Mouse (Mus musculus): ENCODE data around the gene Igdcc4. TPM values are rescaled to one million over a fixed set of nuclear protein-coding genes. Genes with fewer than 3 reads are reported as not detected.
A peak's percentile ranks its signal among the peaks of the same experiment; 100 is the strongest.

The Igdcc4 gene
- total and polyA plus RNA-seq, 3 experiments, result 7.3 to 12.4 (median 10.2) TPM

DNA sequence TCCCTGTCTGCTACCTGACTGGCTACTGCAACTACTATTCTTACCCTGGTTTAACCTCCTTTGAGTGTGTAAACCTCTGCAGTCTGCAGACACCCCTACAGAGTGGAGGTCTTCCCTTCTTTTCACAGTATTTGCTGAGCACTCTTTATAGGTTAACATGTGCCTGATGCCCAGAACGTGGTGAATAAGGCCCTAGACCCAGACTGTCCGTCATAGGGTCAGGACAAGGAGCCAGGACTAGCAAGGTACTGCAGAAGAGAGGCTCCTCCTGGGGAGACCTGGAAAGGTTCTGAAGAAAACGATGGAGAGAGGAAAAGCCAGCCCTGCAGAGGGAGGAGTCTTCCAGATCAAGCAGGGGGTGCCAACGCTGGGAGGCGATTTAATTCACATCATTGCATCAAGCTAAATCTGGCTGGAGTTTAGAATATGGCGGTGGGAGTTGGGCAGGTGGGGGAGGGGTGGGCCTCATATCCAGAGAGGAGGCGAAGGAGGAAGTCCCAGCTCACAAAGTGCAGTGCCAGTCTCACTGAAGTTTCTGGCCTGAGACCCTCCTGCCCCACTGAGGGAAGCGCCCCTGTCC lies 2.0 kb downstream of the Igdcc4 start:
- no peaks in the 10 kb centered on the region for H3K79me2 ChIP-seq (replicated peaks; ENCODE audit: control insufficient read depth, insufficient read depth, low read length)
- intact Hi-C loops (cut with DNase I), result no loop called here
- WGBS, result 57% methylated on average over 8 of the region's 8 CpGs
- no peaks in the 10 kb centered on the region for H3K36me3 ChIP-seq (ENCODE audit: control insufficient read depth, insufficient read depth, low read length)
- H3K4me1 ChIP-seq (ENCODE audit: control insufficient read depth, insufficient read depth, low read length), result no peaks in the 10 kb centered on the region
- H3K27ac ChIP-seq, result no peak overlapping the region
- DNase-seq, result no peak
- H3K27me3 ChIP-seq (ENCODE audit: control insufficient read depth, insufficient read depth, low read length), result no peaks in the 10 kb centered on the region; the same call in 1 of the 2 replicates
- H3K9ac ChIP-seq (ENCODE audit: low read depth, low read length), result no peak overlapping the region
- TF ChIP-seq POLR2A (IDR thresholded peaks at IDR 0.05; ENCODE audit: insufficient read depth, low read depth, low read length) (no peak), EP300 (IDR thresholded peaks at IDR 0.05; ENCODE audit: insufficient read depth, low read depth, low read length) (no peak), CTCF (IDR thresholded peaks at IDR 0.05) (no peak)
- no peak overlapping the region for H3K4me3 ChIP-seq

DNA sequence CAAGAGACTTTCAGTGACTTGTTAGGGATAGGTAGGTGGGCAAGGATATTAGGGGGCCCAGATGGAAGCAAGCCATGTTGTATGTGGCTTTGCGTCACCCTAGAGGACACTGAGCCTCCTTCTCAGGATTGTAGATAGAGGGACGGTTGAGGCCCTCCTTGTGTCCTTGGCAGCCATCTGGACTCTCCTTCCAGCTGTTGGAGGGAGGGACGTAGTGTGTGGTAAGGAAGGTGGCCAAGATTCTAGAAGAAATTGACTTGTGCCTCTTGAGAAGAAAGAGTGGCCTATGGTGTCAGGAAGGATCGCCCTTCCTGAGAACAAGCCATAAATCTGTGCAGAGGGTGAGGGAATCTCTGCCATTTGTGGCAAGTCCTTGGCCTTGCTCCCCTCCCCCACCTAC lies 5.5 kb downstream of the Igdcc4 start:
- no peak overlapping the region for H3K4me3 ChIP-seq
- no peaks in the 10 kb centered on the region for H3K4me1 ChIP-seq (ENCODE audit: control insufficient read depth, insufficient read depth, low read length)
- no peak overlapping the region for H3K9ac ChIP-seq (ENCODE audit: low read depth, low read length)
- H3K27ac ChIP-seq, result no peak overlapping the region
- H3K27me3 ChIP-seq (ENCODE audit: control insufficient read depth, insufficient read depth, low read length), result no peaks in the 10 kb centered on the region; the same call in 1 of the 2 replicates
- no peak for DNase-seq
- 72% methylated on average over 4 of the region's 4 CpGs for WGBS
- intact Hi-C loops (cut with DNase I), result no loop called here
- no peaks in the 10 kb centered on the region for H3K36me3 ChIP-seq (ENCODE audit: control insufficient read depth, insufficient read depth, low read length)
- TF ChIP-seq EP300 (IDR thresholded peaks at IDR 0.05; ENCODE audit: insufficient read depth, low read depth, low read length), result no peak
- TF ChIP-seq POLR2A (IDR thresholded peaks at IDR 0.05; ENCODE audit: insufficient read depth, low read depth, low read length), result no peak
- no peak for TF ChIP-seq CTCF (IDR thresholded peaks at IDR 0.05)
- H3K79me2 ChIP-seq (replicated peaks; ENCODE audit: control insufficient read depth, insufficient read depth, low read length), result no peaks in the 10 kb centered on the region

DNA sequence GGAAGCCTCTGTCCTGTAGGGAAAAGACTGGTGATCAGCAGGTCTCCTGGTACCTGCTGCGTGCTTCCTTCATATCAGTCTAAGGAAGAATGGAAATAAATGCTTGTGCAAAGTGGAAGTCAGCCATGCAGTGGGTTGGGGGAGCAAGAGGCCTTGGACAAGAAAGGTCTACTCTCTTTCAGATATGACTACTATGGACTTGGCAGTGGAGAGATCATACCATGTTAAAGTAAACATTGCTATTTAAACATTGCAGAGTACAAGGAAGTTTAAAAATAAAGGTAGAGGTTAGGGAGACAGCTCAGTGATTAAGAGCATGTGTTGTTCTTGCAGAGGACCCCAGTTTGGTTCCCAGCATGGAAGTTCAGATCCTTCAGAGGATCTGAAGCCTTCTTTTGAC lies 6.6 kb downstream of the Igdcc4 start:
- H3K36me3 ChIP-seq (ENCODE audit: control insufficient read depth, insufficient read depth, low read length), result no peaks in the 10 kb centered on the region
- H3K4me1 ChIP-seq (ENCODE audit: control insufficient read depth, insufficient read depth, low read length), result no peaks in the 10 kb centered on the region
- H3K4me3 ChIP-seq, result no peak overlapping the region
- no peaks in the 10 kb centered on the region for H3K79me2 ChIP-seq (replicated peaks; ENCODE audit: control insufficient read depth, insufficient read depth, low read length)
- TF ChIP-seq CTCF (IDR thresholded peaks at IDR 0.05) (no peak), POLR2A (IDR thresholded peaks at IDR 0.05; ENCODE audit: insufficient read depth, low read depth, low read length) (no peak), EP300 (IDR thresholded peaks at IDR 0.05; ENCODE audit: insufficient read depth, low read depth, low read length) (no peak)
- WGBS, result 79% methylated on average over 1 of the region's 1 CpGs
- intact Hi-C loops (cut with DNase I), result no loop called here
- no peak overlapping the region for H3K27ac ChIP-seq
- H3K27me3 ChIP-seq (ENCODE audit: control insufficient read depth, insufficient read depth, low read length), result no peaks in the 10 kb centered on the region; the same call in 1 of the 2 replicates
- no peak for DNase-seq
- no peak overlapping the region for H3K9ac ChIP-seq (ENCODE audit: low read depth, low read length)

DNA sequence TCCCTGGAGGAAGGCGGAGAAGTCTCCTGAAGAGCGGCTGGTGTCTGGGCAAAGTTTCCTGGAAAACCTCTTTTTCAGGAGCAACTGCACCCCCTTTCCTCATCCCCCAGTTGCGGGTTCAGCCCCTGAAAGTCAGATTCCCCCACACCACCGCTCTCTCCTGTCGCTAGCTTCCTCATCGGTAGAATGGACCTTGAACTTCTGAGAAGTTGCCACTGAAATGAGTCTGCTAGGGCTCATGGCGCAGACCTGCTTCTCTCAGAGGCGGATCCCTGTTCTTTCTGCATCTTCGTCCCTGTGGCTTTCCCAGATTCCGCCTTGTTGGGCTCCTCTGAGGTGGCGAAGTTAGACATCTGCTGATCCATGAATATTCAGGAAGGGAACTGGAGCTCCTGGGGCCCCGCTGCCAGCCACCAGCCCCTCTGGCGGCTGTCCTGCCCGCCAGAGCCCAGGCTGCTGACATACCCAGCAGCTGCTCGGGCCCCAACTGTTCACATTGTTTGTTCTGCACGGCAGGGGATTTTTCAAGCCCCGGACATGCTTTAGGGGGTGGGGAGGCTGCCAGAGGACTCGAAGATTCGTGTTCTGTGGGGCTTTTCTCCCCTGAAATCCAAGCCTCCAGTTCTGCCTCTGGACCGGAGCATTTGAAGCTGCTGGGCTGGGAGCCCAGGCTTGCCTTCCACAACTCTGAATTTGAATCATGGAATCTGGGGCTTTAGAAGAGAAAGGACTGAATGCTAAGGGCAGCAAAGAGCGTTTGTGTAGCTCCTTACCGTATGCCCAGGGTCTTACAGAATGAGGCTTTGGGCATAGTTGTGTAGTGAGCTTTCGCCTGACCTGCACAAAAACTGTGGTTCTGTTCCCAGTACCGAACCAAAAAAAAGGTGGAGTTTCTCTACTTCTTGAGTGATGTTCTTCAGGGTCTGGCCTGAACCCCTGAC lies 8.1 kb downstream of the Igdcc4 start:
- TF ChIP-seq CTCF (IDR thresholded peaks at IDR 0.05), result no peak
- TF ChIP-seq POLR2A (IDR thresholded peaks at IDR 0.05; ENCODE audit: insufficient read depth, low read depth, low read length), result no peak
- no peak for TF ChIP-seq EP300 (IDR thresholded peaks at IDR 0.05; ENCODE audit: insufficient read depth, low read depth, low read length)
- no peaks in the 10 kb centered on the region for H3K79me2 ChIP-seq (replicated peaks; ENCODE audit: control insufficient read depth, insufficient read depth, low read length)
- H3K4me1 ChIP-seq (ENCODE audit: control insufficient read depth, insufficient read depth, low read length), result no peaks in the 10 kb centered on the region; the same call in 1 of the 2 replicates
- peak in 1 of 2 experiments; percentile 22 for DNase-seq
- 36% methylated on average over 24 of the region's 24 CpGs for WGBS
- H3K4me3 ChIP-seq, result no peak overlapping the region
- no peak overlapping the region for H3K9ac ChIP-seq (ENCODE audit: low read depth, low read length)
- H3K27ac ChIP-seq, result no peak overlapping the region
- intact Hi-C loops (cut with DNase I), result no loop called here
- H3K27me3 ChIP-seq (ENCODE audit: control insufficient read depth, insufficient read depth, low read length), result no peaks in the 10 kb centered on the region
- no peaks in the 10 kb centered on the region for H3K36me3 ChIP-seq (ENCODE audit: control insufficient read depth, insufficient read depth, low read length)

DNA sequence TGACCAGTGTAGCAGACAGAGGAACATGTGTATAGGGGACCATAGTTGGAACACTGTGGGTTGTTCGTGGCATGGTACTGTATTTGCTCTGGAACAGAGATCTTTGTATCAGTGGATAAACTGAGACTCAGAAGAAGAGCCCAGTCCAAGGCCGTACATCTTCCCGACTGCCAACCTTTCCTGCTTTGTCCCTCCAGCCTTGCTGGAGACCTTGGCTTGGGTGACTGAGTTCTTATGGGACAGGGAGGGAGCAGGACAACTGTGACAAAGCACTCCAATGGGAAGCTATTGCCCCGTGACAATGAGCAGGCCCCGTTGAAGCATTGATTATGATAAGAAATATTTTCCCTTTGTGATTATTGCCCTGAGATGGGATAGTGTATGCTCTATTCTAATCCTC lies 10.4 kb downstream of the Igdcc4 start:
- Histone ChIP-seq H3K4me1 (ENCODE audit: control insufficient read depth, insufficient read depth, low read length) (peaks cover 3% of the 10 kb centered on the region; the same call in 1 of the 2 replicates), H3K9ac (ENCODE audit: low read depth, low read length) (no peak overlapping the region), H3K27ac (no peak overlapping the region), H3K36me3 (ENCODE audit: control insufficient read depth, insufficient read depth, low read length) (no peaks in the 10 kb centered on the region), H3K4me3 (no peak overlapping the region), H3K27me3 (ENCODE audit: control insufficient read depth, insufficient read depth, low read length) (no peaks in the 10 kb centered on the region), H3K79me2 (replicated peaks; ENCODE audit: control insufficient read depth, insufficient read depth, low read length) (no peaks in the 10 kb centered on the region)
- intact Hi-C loops (cut with DNase I), result no loop called here
- 86% methylated on average over 5 of the region's 5 CpGs for WGBS
- TF ChIP-seq EP300 (IDR thresholded peaks at IDR 0.05; ENCODE audit: insufficient read depth, low read depth, low read length) (no peak), CTCF (IDR thresholded peaks at IDR 0.05) (no peak), POLR2A (IDR thresholded peaks at IDR 0.05; ENCODE audit: insufficient read depth, low read depth, low read length) (no peak)
- DNase-seq, result no peak

DNA sequence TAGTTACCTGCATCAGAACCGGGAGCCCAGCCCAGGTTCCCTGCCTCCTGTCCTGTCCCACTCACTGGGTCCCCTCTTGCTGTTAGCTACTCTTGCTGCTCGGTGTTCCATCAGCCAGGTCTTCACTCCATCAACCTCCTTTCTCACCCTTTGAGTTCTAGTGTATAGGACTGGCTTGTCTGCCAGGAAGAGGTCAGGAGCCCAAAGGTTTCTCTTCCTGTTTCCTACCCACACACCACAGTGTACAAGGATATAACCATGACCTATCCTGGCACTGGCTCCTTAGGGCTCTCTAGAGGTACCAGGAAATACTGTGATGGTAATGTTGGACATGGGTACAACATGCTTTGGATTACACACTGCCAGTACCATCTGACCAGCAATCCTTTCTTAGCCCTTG lies 12.4 kb downstream of the Igdcc4 start:
- intact Hi-C loops (cut with DNase I), result no loop called here
- H3K27me3 ChIP-seq (ENCODE audit: control insufficient read depth, insufficient read depth, low read length), result no peaks in the 10 kb centered on the region
- H3K4me3 ChIP-seq, result no peak overlapping the region
- no peak overlapping the region for H3K27ac ChIP-seq
- no peaks in the 10 kb centered on the region for H3K36me3 ChIP-seq (ENCODE audit: control insufficient read depth, insufficient read depth, low read length)
- DNase-seq, result no peak
- peaks cover 3% of the 10 kb centered on the region; the same call in 1 of the 2 replicates for H3K4me1 ChIP-seq (ENCODE audit: control insufficient read depth, insufficient read depth, low read length)
- H3K9ac ChIP-seq (ENCODE audit: low read depth, low read length), result no peak overlapping the region
- no peak for TF ChIP-seq CTCF (IDR thresholded peaks at IDR 0.05)
- no peak for TF ChIP-seq EP300 (IDR thresholded peaks at IDR 0.05; ENCODE audit: insufficient read depth, low read depth, low read length)
- no peak for TF ChIP-seq POLR2A (IDR thresholded peaks at IDR 0.05; ENCODE audit: insufficient read depth, low read depth, low read length)
- H3K79me2 ChIP-seq (replicated peaks; ENCODE audit: control insufficient read depth, insufficient read depth, low read length), result no peaks in the 10 kb centered on the region
- WGBS, result 83% methylated on average over 2 of the region's 2 CpGs
